Mouse (Mus musculus): Measurements from ENCODE around the gene Ggt7. TPM values are rescaled to one million over a fixed set of nuclear protein-coding genes. Genes with fewer than 3 reads are reported as not detected.

Gene Ggt7
- polyA plus RNA-seq, 1 experiment from 2014 or later, result 3.7 TPM

- Histone ChIP-seq H3K27ac (ENCODE audit: low read length) (no peak overlapping the region), H3K36me3 (ENCODE audit: insufficient read depth, low read length) (no peaks in the 10 kb centered on the region), H3K4me3 (ENCODE audit: low read length) (no peak overlapping the region), H3K4me1 (ENCODE audit: insufficient read depth, low read length) (peaks cover 15% of the 10 kb centered on the region), H3K9ac (replicated peaks; ENCODE audit: low read length) (no peak overlapping the region), H3K4me2 (replicated peaks; ENCODE audit: low read depth, low read length) (no peak overlapping the region), H3K9me3 (ENCODE audit: low read length) (no peaks in the 10 kb centered on the region), H3K27me3 (ENCODE audit: insufficient read depth, low read length) (peaks cover 15% of the 10 kb centered on the region)
- WGBS, result 70% methylated on average over 4 of the region's 4 CpGs
- ATAC-seq (ENCODE audit: low FRiP score, low TSS enrichment), result no peak
Measured at GRCm38 (mm10) chr2:155512479-155512878, 5.6 kb downstream of the Ggt7 start.

- no peaks in the 10 kb centered on the region for H3K4me1 ChIP-seq (ENCODE audit: insufficient read depth, low read length)
- no peaks in the 10 kb centered on the region for H3K9me3 ChIP-seq (ENCODE audit: low read length)
- H3K27ac ChIP-seq (ENCODE audit: low read length), result no peak overlapping the region
- no peak overlapping the region for H3K4me2 ChIP-seq (replicated peaks; ENCODE audit: low read depth, low read length)
- H3K36me3 ChIP-seq (ENCODE audit: insufficient read depth, low read length), result no peaks in the 10 kb centered on the region
- H3K4me3 ChIP-seq (ENCODE audit: low read length), result no peak overlapping the region
- H3K9ac ChIP-seq (replicated peaks; ENCODE audit: low read length), result no peak overlapping the region
- no peaks in the 10 kb centered on the region for H3K27me3 ChIP-seq (ENCODE audit: insufficient read depth, low read length)
- no peak for ATAC-seq (ENCODE audit: low FRiP score, low TSS enrichment)
- WGBS, result 80% methylated on average over 10 of the region's 10 CpGs
Measured at GRCm38 (mm10) chr2:155507721-155508470, 10.1 kb downstream of the Ggt7 start.

GRCm38 (mm10) chr2:155505811-155506210, 12.2 kb downstream of the Ggt7 start:
- H3K4me3 ChIP-seq (ENCODE audit: low read length), result no peak overlapping the region
- no peak overlapping the region for H3K9ac ChIP-seq (replicated peaks; ENCODE audit: low read length)
- no peak overlapping the region for H3K4me2 ChIP-seq (replicated peaks; ENCODE audit: low read depth, low read length)
- H3K27me3 ChIP-seq (ENCODE audit: insufficient read depth, low read length), result no peaks in the 10 kb centered on the region
- 93% methylated on average over 9 of the region's 9 CpGs for WGBS
- no peak for ATAC-seq (ENCODE audit: low FRiP score, low TSS enrichment)
- no peaks in the 10 kb centered on the region for H3K4me1 ChIP-seq (ENCODE audit: insufficient read depth, low read length)
- no peak overlapping the region for H3K27ac ChIP-seq (ENCODE audit: low read length)
- no peaks in the 10 kb centered on the region for H3K9me3 ChIP-seq (ENCODE audit: low read length)
- no peaks in the 10 kb centered on the region for H3K36me3 ChIP-seq (ENCODE audit: insufficient read depth, low read length)

GRCm38 (mm10) chr2:155504440-155505355, 13.3 kb downstream of the Ggt7 start:
- no peak overlapping the region for H3K4me2 ChIP-seq (replicated peaks; ENCODE audit: low read depth, low read length)
- ATAC-seq (ENCODE audit: low FRiP score, low TSS enrichment), result no peak
- WGBS, result 55% methylated on average over 13 of the region's 13 CpGs
- H3K27me3 ChIP-seq (ENCODE audit: insufficient read depth, low read length), result no peaks in the 10 kb centered on the region
- H3K9ac ChIP-seq (replicated peaks; ENCODE audit: low read length), result no peak overlapping the region
- H3K27ac ChIP-seq (ENCODE audit: low read length), result no peak overlapping the region
- no peak overlapping the region for H3K4me3 ChIP-seq (ENCODE audit: low read length)
- H3K4me1 ChIP-seq (ENCODE audit: insufficient read depth, low read length), result no peaks in the 10 kb centered on the region
- H3K9me3 ChIP-seq (ENCODE audit: low read length), result no peaks in the 10 kb centered on the region
- H3K36me3 ChIP-seq (ENCODE audit: insufficient read depth, low read length), result no peaks in the 10 kb centered on the region

- H3K4me2 ChIP-seq (replicated peaks; ENCODE audit: low read depth, low read length), result no peak overlapping the region
- WGBS, result 63% methylated on average over 7 of the region's 7 CpGs
- H3K36me3 ChIP-seq (ENCODE audit: insufficient read depth, low read length), result no peaks in the 10 kb centered on the region
- ATAC-seq (ENCODE audit: low FRiP score, low TSS enrichment), result no peak
- H3K27me3 ChIP-seq (ENCODE audit: insufficient read depth, low read length), result no peaks in the 10 kb centered on the region
- no peaks in the 10 kb centered on the region for H3K4me1 ChIP-seq (ENCODE audit: insufficient read depth, low read length)
- H3K9me3 ChIP-seq (ENCODE audit: low read length), result no peaks in the 10 kb centered on the region
- H3K4me3 ChIP-seq (ENCODE audit: low read length), result no peak overlapping the region
- no peak overlapping the region for H3K27ac ChIP-seq (ENCODE audit: low read length)
- no peak overlapping the region for H3K9ac ChIP-seq (replicated peaks; ENCODE audit: low read length)
Measured at GRCm38 (mm10) chr2:155502596-155502995, 15.4 kb downstream of the Ggt7 start.

- Histone ChIP-seq H3K9ac (replicated peaks; ENCODE audit: low read length) (no peak overlapping the region), H3K9me3 (ENCODE audit: low read length) (no peaks in the 10 kb centered on the region), H3K27ac (ENCODE audit: low read length) (no peak overlapping the region), H3K36me3 (ENCODE audit: insufficient read depth, low read length) (no peaks in the 10 kb centered on the region), H3K4me2 (replicated peaks; ENCODE audit: low read depth, low read length) (no peak overlapping the region), H3K4me1 (ENCODE audit: insufficient read depth, low read length) (no peaks in the 10 kb centered on the region), H3K4me3 (ENCODE audit: low read length) (no peak overlapping the region), H3K27me3 (ENCODE audit: insufficient read depth, low read length) (no peaks in the 10 kb centered on the region)
- WGBS, result 92% methylated on average over 6 of the region's 6 CpGs
- no peak for ATAC-seq (ENCODE audit: low FRiP score, low TSS enrichment)
Measured at GRCm38 (mm10) chr2:155490998-155491397, 27.0 kb downstream of the Ggt7 start.

GRCm38 (mm10) chr2:155482021-155482420, 36.0 kb downstream of the Ggt7 start:
- Histone ChIP-seq H3K4me2 (replicated peaks; ENCODE audit: low read depth, low read length) (no peak overlapping the region), H3K4me3 (ENCODE audit: low read length) (no peak overlapping the region), H3K27me3 (ENCODE audit: insufficient read depth, low read length) (no peaks in the 10 kb centered on the region), H3K4me1 (ENCODE audit: insufficient read depth, low read length) (no peaks in the 10 kb centered on the region), H3K27ac (ENCODE audit: low read length) (no peak overlapping the region), H3K9ac (replicated peaks; ENCODE audit: low read length) (no peak overlapping the region), H3K9me3 (ENCODE audit: low read length) (0 out of 2 replicates have a peak, but pooled peaks cover 7% of the 10 kb centered on the region), H3K36me3 (ENCODE audit: insufficient read depth, low read length) (no peaks in the 10 kb centered on the region)
- WGBS, result 51% methylated on average over 3 of the region's 3 CpGs
- ATAC-seq (ENCODE audit: low FRiP score, low TSS enrichment), result no peak

- WGBS, result 0% methylated on average over 38 of the region's 72 CpGs
- Histone ChIP-seq H3K4me3 (ENCODE audit: low read length) (peak within 1 kb of the TSS; percentile 91), H3K4me2 (replicated peaks; ENCODE audit: low read depth, low read length) (peak within 1 kb of the TSS; percentile 78), H3K9ac (replicated peaks; ENCODE audit: low read length) (peak within 1 kb of the TSS; percentile 99), H3K27ac (ENCODE audit: low read length) (peak within 1 kb of the TSS; percentile 89), H3K36me3 (ENCODE audit: insufficient read depth, low read length) (no peaks in the 10 kb centered on the region), H3K27me3 (ENCODE audit: insufficient read depth, low read length) (no peaks in the 10 kb centered on the region), H3K4me1 (ENCODE audit: insufficient read depth, low read length) (peaks cover 15% of the 10 kb centered on the region), H3K9me3 (ENCODE audit: low read length) (no peaks in the 10 kb centered on the region)
- ATAC-seq (ENCODE audit: low FRiP score, low TSS enrichment), result peak; percentile 88
Measured at GRCm38 (mm10) chr2:155473570-155474088, 44.4 kb downstream of the Ggt7 start, which contains the start of gene Ncoa6. Ncoa6 (minus strand) TSS chr2:155473894.

- Histone ChIP-seq H3K27ac (ENCODE audit: low read length) (peak overlapping the region; percentile 89), H3K9me3 (ENCODE audit: low read length) (no peaks in the 10 kb centered on the region), H3K4me2 (replicated peaks; ENCODE audit: low read depth, low read length) (peak overlapping the region; percentile 78), H3K36me3 (ENCODE audit: insufficient read depth, low read length) (no peaks in the 10 kb centered on the region), H3K9ac (replicated peaks; ENCODE audit: low read length) (peak overlapping the region; percentile 99), H3K27me3 (ENCODE audit: insufficient read depth, low read length) (no peaks in the 10 kb centered on the region), H3K4me1 (ENCODE audit: insufficient read depth, low read length) (peaks cover 15% of the 10 kb centered on the region), H3K4me3 (ENCODE audit: low read length) (peak overlapping the region; percentile 91)
- 1% methylated on average over 51 of the region's 71 CpGs for WGBS
- peak; percentile 76 for ATAC-seq (ENCODE audit: low FRiP score, low TSS enrichment)
Measured at GRCm38 (mm10) chr2:155472671-155473569, 45.1 kb downstream of the Ggt7 start.
